Mouse (Mus musculus) spleen, postnatal 4 days (tissue): ENCODE data around the gene Lhfp.

Experiments
- DNase-seq, 2 experiments: peaks; one replicate each; pipeline ENCODE4 v3.0.0; 2022; ENCODE audit warnings: low spot score in 2 of 2

The Lhfp gene

GRCm38 (mm10) chr3:53151607-53152006, 110.3 kb downstream of the Lhfp start:
- no peak for DNase-seq

- DNase-seq, result no peak
These were observed 120.6 kb downstream of the Lhfp start for GRCm38 (mm10) chr3:53161963-53162362.

GRCm38 (mm10) chr3:53165281-53165680, 124.0 kb downstream of the Lhfp start:
- DNase-seq, result no peak

GRCm38 (mm10) chr3:53166001-53166400, 124.7 kb downstream of the Lhfp start:
- no peak for DNase-seq

- no peak for DNase-seq
These were observed 128.2 kb downstream of the Lhfp start for GRCm38 (mm10) chr3:53169486-53169885.

- no peak for DNase-seq
These were observed 132.2 kb downstream of the Lhfp start for GRCm38 (mm10) chr3:53173310-53174063.

GRCm38 (mm10) chr3:53179936-53180335, 138.6 kb downstream of the Lhfp start:
- DNase-seq, result no peak

GRCm38 (mm10) chr3:53185439-53185838, 144.1 kb downstream of the Lhfp start:
- DNase-seq, result no peak

GRCm38 (mm10) chr3:53193441-53193840, 152.1 kb downstream of the Lhfp start:
- DNase-seq, result no peak

GRCm38 (mm10) chr3:53195666-53196107, 154.4 kb downstream of the Lhfp start:
- DNase-seq, result no peak

- no peak for DNase-seq
These were observed 158.8 kb downstream of the Lhfp start for GRCm38 (mm10) chr3:53200175-53200574.

GRCm38 (mm10) chr3:53200853-53201252, 159.5 kb downstream of the Lhfp start:
- no peak for DNase-seq

GRCm38 (mm10) chr3:53201670-53202069, 160.3 kb downstream of the Lhfp start:
- no peak for DNase-seq

- no peak for DNase-seq
These were observed 160.9 kb downstream of the Lhfp start for GRCm38 (mm10) chr3:53202184-53202583.

- no peak for DNase-seq
These were observed 161.4 kb downstream of the Lhfp start for GRCm38 (mm10) chr3:53202698-53203097.

GRCm38 (mm10) chr3:53203656-53204055, 162.3 kb downstream of the Lhfp start:
- no peak for DNase-seq

GRCm38 (mm10) chr3:53204348-53204984, 163.1 kb downstream of the Lhfp start:
- no peak for DNase-seq

- no peak for DNase-seq
These were observed 163.6 kb downstream of the Lhfp start for GRCm38 (mm10) chr3:53204985-53205365.

- DNase-seq, result no peak
These were observed 164.4 kb downstream of the Lhfp start for GRCm38 (mm10) chr3:53205706-53206105.

- no peak for DNase-seq
These were observed 165.3 kb downstream of the Lhfp start for GRCm38 (mm10) chr3:53206509-53207224.

GRCm38 (mm10) chr3:53207225-53207528, 165.8 kb downstream of the Lhfp start:
- no peak for DNase-seq

- no peak for DNase-seq
These were observed 169.6 kb downstream of the Lhfp start for GRCm38 (mm10) chr3:53210691-53211526.
